Mouse (Mus musculus): ENCODE measurements around the gene Atxn2.

- TF ChIP-seq POLR2A (IDR thresholded peaks at IDR 0.05; ENCODE audit: extremely low read depth, insufficient read depth, low read length), result no peak
- no peak for TF ChIP-seq CTCF (IDR thresholded peaks at IDR 0.05; ENCODE audit: low read depth, low read length)
Observed at GRCm38 (mm10) chr5:121783862-121784500, 72.8 kb downstream of the Atxn2 start.
